Mouse (Mus musculus): ENCODE measurements around the gene Cstf3. TPM values are rescaled to one million over a fixed set of nuclear protein-coding genes. Genes with fewer than 3 reads are reported as not detected.

Cstf3 gene
- total RNA-seq, 1 experiment from 2014 or later = 25.9 TPM

DNA sequence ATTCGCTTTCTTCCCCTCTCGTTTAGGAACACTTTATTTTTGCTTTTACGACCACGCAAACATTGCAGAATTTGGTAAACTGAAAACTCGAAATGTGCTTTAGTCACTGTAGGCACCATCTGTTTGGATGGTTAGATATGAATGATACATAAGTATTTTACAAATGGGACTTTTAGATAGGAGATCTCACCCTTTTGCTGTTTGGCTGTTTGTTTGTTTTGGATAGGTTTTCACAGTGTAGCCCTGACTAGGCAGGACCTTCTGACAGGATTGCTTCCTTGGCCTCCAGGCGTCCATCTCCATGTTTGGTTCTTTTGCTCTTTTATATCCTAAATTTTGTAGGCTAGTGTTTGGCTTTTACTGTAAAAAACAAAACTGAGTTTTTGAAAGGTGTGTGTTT lies 818 bp downstream of the Cstf3 start:
- no peak for ATAC-seq (replicated peaks; ENCODE audit: insufficient number of reproducible peaks, low FRiP score, low TSS enrichment, poor library complexity, severe bottlenecking)

GRCm38 (mm10) chr2:104595063-104595462 lies 4.7 kb downstream of the Cstf3 start:
- ATAC-seq (replicated peaks; ENCODE audit: insufficient number of reproducible peaks, low FRiP score, low TSS enrichment, poor library complexity, severe bottlenecking) = no peak

GRCm38 (mm10) chr2:104603431-104603830 lies 13.1 kb downstream of the Cstf3 start:
- ATAC-seq (replicated peaks; ENCODE audit: insufficient number of reproducible peaks, low FRiP score, low TSS enrichment, poor library complexity, severe bottlenecking) = no peak

DNA sequence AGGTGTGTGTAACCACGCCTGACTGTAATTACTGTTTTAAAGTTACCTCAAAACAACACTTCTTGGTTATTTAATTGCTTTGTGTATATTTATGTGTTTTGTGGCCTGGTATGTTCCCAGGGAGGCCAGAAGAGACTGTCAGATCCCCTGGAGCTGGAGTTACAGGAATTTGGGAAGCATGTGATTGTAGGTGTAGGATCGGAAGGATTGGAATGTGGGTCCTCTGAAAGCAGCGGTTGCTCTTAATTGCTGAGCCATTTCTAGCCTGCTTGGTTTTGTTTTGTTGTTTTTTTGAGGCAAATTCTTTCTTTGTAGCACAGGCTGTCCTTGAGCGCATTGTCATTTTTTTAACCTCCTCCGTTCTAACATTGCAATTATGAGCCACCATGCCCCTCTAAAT lies 14.4 kb downstream of the Cstf3 start:
- no peak for ATAC-seq (replicated peaks; ENCODE audit: insufficient number of reproducible peaks, low FRiP score, low TSS enrichment, poor library complexity, severe bottlenecking)

GRCm38 (mm10) chr2:104605560-104605959 lies 15.2 kb downstream of the Cstf3 start:
- no peak for ATAC-seq (replicated peaks; ENCODE audit: insufficient number of reproducible peaks, low FRiP score, low TSS enrichment, poor library complexity, severe bottlenecking)

DNA sequence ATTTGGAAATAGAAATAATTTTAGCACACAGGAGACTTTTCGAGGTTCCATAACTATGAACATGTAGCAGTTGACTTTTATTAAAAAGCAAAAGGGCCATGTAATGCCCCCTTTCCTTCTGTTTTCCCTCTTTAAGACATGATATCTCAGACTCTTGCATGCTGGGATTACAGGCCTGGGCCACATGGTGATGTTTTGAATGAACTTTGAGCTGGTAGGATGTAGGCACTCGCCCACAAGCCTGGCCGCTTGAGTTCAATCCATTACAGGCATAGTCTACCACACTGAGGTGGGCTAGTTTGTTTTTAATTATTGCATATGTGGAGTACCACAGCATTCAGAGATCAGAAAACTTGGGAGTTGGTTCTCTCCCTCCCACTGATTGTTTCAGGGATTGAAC lies 24.5 kb downstream of the Cstf3 start:
- no peak for ATAC-seq (replicated peaks; ENCODE audit: insufficient number of reproducible peaks, low FRiP score, low TSS enrichment, poor library complexity, severe bottlenecking)

DNA sequence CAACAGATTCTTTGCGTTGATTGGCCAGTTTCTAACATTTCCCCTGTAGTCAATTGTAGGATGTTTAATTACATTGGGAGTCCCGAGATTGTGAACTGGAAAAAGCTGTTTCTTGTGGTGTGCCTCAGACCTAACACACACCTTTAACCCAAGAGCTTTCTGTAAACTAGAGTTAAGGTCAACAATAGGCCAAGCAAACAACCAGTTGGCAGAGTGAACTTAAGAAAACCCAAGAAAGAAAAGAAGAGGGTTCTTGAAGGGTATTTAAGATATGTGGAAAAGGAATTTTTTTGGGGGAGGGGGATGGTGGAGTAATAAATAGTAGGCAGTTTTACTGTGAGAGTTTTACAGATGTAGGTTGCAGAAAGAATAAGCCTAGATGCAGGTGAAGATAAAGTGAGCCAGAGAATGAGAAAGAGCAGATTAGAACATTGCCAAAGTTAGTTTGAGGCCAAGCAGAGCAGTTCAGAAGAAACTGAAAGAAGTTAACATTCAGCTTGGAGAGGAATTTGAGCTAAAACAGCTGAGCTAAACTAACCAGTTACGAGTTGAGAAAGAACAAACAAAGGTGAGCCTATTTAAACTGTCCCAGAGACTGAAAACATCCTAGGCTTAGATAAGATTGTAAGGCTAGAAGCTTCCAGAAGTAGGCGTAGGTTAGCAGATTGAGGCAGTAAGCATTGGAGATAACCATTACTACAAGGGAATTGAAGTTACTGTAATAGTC lies 25.8 kb downstream of the Cstf3 start:
- ATAC-seq (replicated peaks; ENCODE audit: insufficient number of reproducible peaks, low FRiP score, low TSS enrichment, poor library complexity, severe bottlenecking) = no peak

GRCm38 (mm10) chr2:104658659-104659058 lies 68.3 kb downstream of the Cstf3 start:
- ATAC-seq (replicated peaks; ENCODE audit: insufficient number of reproducible peaks, low FRiP score, low TSS enrichment, poor library complexity, severe bottlenecking) = no peak

DNA sequence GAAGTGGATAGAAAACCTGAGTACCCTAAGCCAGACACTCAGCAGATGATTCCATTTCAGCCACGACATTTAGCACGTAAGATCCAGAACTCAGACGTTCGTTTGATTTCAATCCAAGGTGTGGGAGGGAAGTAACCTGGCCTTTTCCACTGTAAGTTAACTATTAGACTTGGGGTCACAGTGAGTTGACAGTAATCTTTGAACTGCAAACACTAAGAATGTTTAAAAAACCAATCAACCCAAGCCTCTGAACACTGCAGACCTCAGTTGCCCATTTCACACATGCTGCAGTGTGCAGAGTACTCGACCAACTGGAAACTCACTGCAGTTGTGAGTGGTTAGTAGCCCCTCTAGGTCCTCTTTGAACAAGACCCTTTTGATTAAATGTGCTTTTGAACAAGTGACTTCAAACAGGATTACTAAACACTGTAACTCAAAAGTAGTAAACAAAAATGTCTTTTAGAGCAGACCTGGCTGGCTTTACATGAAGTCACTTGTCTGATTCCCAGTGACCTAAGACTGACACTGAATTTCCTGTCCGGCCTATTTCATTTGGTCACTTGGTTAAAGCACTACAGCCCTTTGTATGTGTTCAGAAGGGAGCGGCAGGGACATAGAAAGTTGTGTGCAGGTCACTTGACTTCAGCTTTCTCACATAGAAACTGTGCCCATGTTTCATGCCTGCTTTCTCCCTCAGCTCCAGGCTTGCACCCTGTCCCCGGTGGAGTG lies 73.2 kb downstream of the Cstf3 start:
- no peak for ATAC-seq (replicated peaks; ENCODE audit: insufficient number of reproducible peaks, low FRiP score, low TSS enrichment, poor library complexity, severe bottlenecking)

GRCm38 (mm10) chr2:104669122-104669804 lies 78.9 kb downstream of the Cstf3 start:
- no peak for ATAC-seq (replicated peaks; ENCODE audit: insufficient number of reproducible peaks, low FRiP score, low TSS enrichment, poor library complexity, severe bottlenecking)

GRCm38 (mm10) chr2:104671724-104672123 lies 81.4 kb downstream of the Cstf3 start:
- ATAC-seq (replicated peaks; ENCODE audit: insufficient number of reproducible peaks, low FRiP score, low TSS enrichment, poor library complexity, severe bottlenecking) = no peak

DNA sequence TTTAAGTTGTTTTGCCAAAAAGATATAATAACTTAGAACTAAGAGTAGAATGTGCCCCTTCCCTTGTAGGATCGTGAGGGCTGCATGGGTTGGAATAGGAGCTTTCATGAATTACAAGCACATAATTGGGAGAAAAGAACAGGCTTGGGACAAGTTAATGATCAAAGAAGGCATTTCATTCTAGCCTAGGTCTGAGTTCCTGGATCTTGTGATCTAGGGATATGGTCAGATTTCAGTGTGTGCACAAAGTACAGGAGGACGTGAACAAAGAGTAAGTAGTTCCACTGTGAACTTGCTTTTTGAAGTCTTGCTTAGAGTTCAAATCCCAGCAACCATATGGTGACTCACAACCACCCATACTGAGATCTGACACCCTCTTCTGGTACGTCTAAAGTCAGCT lies 87.0 kb downstream of the Cstf3 start:
- no peak for ATAC-seq (replicated peaks; ENCODE audit: insufficient number of reproducible peaks, low FRiP score, low TSS enrichment, poor library complexity, severe bottlenecking)

- no peak for ATAC-seq (replicated peaks; ENCODE audit: insufficient number of reproducible peaks, low FRiP score, low TSS enrichment, poor library complexity, severe bottlenecking)
These were observed 94.4 kb downstream of the Cstf3 start for GRCm38 (mm10) chr2:104684771-104685170.

DNA sequence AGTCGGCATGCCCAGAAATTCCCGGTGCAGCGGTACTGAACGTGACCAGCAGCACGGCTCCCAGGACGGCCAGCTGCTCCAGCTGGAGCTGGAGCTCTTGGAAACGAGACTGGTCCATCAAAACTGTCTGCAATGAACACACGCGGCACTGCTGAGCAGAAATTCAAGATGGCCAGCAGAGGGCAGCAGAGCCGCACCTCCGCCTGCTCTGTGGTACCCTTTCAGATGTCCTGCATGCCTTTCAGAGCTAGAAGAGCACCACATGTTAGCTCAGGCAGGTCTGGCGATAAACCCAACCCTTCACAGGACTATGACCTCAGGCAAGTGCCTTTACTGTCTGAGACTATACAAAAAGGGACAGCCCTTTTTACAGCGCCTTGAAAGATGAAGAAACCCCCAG lies 95.1 kb downstream of the Cstf3 start:
- ATAC-seq (replicated peaks; ENCODE audit: insufficient number of reproducible peaks, low FRiP score, low TSS enrichment, poor library complexity, severe bottlenecking) = peak; percentile 64

- ATAC-seq (replicated peaks; ENCODE audit: insufficient number of reproducible peaks, low FRiP score, low TSS enrichment, poor library complexity, severe bottlenecking) = peak; percentile 69
These were observed 96.9 kb downstream of the Cstf3 start for GRCm38 (mm10) chr2:104687261-104687660.

GRCm38 (mm10) chr2:104688321-104688720 lies 98.0 kb downstream of the Cstf3 start:
- no peak for ATAC-seq (replicated peaks; ENCODE audit: insufficient number of reproducible peaks, low FRiP score, low TSS enrichment, poor library complexity, severe bottlenecking)

DNA sequence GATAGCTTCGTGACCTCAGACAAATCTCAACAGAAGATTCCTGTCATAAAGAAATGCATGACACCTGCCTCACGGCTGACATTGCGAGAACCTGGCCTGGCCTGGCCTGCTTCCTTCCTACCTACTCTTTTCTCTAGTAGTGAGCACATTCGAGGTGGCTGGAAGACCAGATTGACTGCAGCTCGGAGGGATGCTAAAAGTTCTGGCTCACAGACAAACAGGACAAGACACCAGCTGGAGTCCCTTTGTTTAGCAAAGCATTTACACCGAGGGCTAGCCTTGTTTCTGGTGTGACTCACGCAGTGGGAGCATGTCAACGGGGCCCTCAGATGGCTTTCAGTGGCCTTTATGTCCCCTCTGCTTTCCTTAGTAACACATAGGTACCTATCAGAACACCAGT lies 98.4 kb downstream of the Cstf3 start:
- no peak for ATAC-seq (replicated peaks; ENCODE audit: insufficient number of reproducible peaks, low FRiP score, low TSS enrichment, poor library complexity, severe bottlenecking)

DNA sequence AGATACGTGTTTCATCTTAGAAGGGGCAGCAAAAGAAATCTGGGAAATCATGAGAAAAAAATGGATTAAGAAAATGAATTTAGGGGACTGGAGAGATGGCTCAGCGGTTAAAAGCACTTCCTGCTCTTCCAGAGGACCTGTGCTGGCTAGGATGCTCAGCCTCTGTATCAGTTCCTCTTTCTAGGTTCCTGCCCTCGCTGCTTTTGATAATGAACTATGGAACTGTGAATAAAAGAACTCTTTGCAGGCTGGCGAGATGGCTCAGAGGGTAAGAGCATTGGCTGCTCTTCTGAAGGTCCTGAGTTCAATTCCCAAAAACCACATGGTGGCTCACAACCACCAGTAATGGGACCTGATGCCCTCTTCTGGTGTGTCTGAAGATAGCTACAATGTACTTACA lies 100.4 kb downstream of the Cstf3 start:
- peak; percentile 59; the same call in 1 of the 2 replicates for ATAC-seq (replicated peaks; ENCODE audit: insufficient number of reproducible peaks, low FRiP score, low TSS enrichment, poor library complexity, severe bottlenecking)

GRCm38 (mm10) chr2:104692551-104692950 lies 102.2 kb downstream of the Cstf3 start:
- ATAC-seq (replicated peaks; ENCODE audit: insufficient number of reproducible peaks, low FRiP score, low TSS enrichment, poor library complexity, severe bottlenecking) = no peak

DNA sequence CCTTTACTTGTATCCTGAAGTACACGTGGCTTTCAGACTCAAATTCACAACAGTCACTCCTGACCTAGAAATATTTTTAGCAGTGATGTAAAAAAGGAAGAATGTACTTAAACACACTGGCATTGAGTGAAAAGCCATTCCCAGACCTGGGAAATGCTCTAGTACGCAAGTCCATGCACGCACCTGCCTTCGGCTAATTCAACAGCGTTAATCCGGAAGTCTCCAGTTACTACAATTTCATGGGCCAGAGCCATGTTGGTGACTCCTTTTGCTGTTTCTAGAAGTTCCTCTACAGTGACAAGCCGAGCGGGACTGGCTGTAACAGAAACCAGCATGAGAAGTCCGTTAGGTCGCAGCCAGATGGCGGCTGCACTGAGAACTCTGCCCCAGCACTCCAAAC lies 109.3 kb downstream of the Cstf3 start:
- no peak for ATAC-seq (replicated peaks; ENCODE audit: insufficient number of reproducible peaks, low FRiP score, low TSS enrichment, poor library complexity, severe bottlenecking)
